Mouse (Mus musculus) forebrain, embryonic 15.5 days (tissue): ENCODE data around the gene Polg. TPM values are rescaled to one million over a fixed set of nuclear protein-coding genes. Genes with fewer than 3 reads are reported as not detected.

Source experiments
- ATAC-seq: fragments of 200-750 bp; cut with Nextera tagmentation; replicated peaks from 2 replicates; pipeline ENCODE4 v1.8.0; 2017; ENCODE audit warnings: mild to moderate bottlenecking, moderate TSS enrichment, moderate library complexity
- H3K27ac ChIP-seq: fragments of 300-500 bp; sonication (generic); replicated peaks from 2 replicates; pipeline ENCODE4 v1.5.1; 2015; ENCODE audit warnings: mild to moderate bottlenecking, inconsistent platforms
- H3K27me3 ChIP-seq: fragments of 300-500 bp; sonication (generic); 2 replicates; pipeline ENCODE4 v1.6.1; 2015; ENCODE audit warnings: inconsistent platforms
- H3K36me3 ChIP-seq: fragments of 300-500 bp; sonication (generic); 2 replicates; pipeline ENCODE4 v1.6.1; 2015; ENCODE audit warnings: mild to moderate bottlenecking, inconsistent platforms
- H3K4me1 ChIP-seq: fragments of 300-500 bp; sonication (generic); 2 replicates; pipeline ENCODE4 v1.6.1; 2015; ENCODE audit warnings: inconsistent platforms
- H3K4me2 ChIP-seq: fragments of 300-500 bp; sonication (generic); replicated peaks from 2 replicates; pipeline ENCODE4 v1.6.1; 2015; ENCODE audit warnings: mild to moderate bottlenecking, inconsistent platforms
- H3K4me3 ChIP-seq: fragments of 300-500 bp; sonication (generic); 2 replicates; pipeline ENCODE4 v1.5.1; 2015; ENCODE audit warnings: mild to moderate bottlenecking, inconsistent platforms
- H3K9ac ChIP-seq: fragments of 300-500 bp; sonication (generic); replicated peaks from 2 replicates; pipeline ENCODE4 v1.6.1; 2015; ENCODE audit warnings: mild to moderate bottlenecking, inconsistent platforms
- H3K9me3 ChIP-seq: fragments of 300-500 bp; sonication (generic); 2 replicates; pipeline ENCODE4 v1.6.1; 2016; ENCODE audit warnings: inconsistent platforms
- WGBS: fragments of 180-500 bp; shearing (Covaris S2); methylation state at CpG from one replicate; pipeline ENCODE4 v1.1.7; 2015; ENCODE audit warnings: mixed read lengths; 5-methylcytosine and 5-hydroxymethylcytosine counted together
- polyA plus RNA-seq: library from polyadenylated mRNA; unstranded; fragments of >200 nt; fragmentation: Nextera tagmentation; extraction: Ambion mirVana; gene quantifications from 2 replicates; pipeline ENCODE4 v1.2.1, GENCODE M21; 2015

The Polg gene
- polyA plus RNA-seq, 1 experiment from 2014 or later = 35.8 TPM

DNA sequence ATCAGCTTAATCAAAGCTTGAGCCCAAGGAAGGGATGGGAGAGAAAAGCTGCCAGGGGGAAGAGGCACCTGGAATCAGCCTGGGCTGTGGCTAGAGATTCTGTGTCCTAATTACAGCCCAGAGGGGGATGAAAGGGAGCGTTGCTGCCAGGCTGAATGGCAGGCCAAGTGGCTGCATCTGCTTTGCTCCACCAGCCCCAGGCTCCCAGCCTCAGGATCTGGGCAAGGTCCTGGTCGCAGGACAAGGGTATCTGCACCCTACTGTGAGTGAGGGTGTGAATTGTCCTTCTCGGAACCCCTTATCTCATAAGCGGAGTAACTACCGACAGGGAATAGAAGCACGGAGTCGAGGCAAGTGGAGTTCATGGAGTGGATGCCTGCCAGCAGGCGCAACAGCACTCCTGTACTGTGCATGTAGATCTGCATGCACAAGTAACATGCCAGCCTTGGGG, 35.4 kb upstream of the Polg start:
- WGBS = 2% methylated on average over 8 of the region's 8 CpGs
- Histone ChIP-seq H3K27me3 (no peaks in the 10 kb centered on the region), H3K4me1 (peaks cover 37% of the 10 kb centered on the region), H3K27ac (peak overlapping the region; percentile 98), H3K9me3 (no peaks in the 10 kb centered on the region), H3K4me3 (peak overlapping the region; percentile 85), H3K9ac (peak overlapping the region; percentile 100), H3K4me2 (peak overlapping the region; percentile 92), H3K36me3 (no peaks in the 10 kb centered on the region)
- ATAC-seq = peak; percentile 7; the same call in 1 of the 2 replicates

- Histone ChIP-seq H3K27ac (peak overlapping the region; percentile 98), H3K36me3 (no peaks in the 10 kb centered on the region), H3K4me2 (peak overlapping the region; percentile 92), H3K9ac (peak overlapping the region; percentile 100), H3K4me1 (peaks cover 40% of the 10 kb centered on the region), H3K9me3 (no peaks in the 10 kb centered on the region), H3K27me3 (no peaks in the 10 kb centered on the region), H3K4me3 (peak overlapping the region; percentile 85)
- under 1% methylated on average over 3 of the region's 3 CpGs for WGBS
- ATAC-seq = no peak
These were observed 34.6 kb upstream of the Polg start for GRCm38 (mm10) chr7:79500681-79501306.

DNA sequence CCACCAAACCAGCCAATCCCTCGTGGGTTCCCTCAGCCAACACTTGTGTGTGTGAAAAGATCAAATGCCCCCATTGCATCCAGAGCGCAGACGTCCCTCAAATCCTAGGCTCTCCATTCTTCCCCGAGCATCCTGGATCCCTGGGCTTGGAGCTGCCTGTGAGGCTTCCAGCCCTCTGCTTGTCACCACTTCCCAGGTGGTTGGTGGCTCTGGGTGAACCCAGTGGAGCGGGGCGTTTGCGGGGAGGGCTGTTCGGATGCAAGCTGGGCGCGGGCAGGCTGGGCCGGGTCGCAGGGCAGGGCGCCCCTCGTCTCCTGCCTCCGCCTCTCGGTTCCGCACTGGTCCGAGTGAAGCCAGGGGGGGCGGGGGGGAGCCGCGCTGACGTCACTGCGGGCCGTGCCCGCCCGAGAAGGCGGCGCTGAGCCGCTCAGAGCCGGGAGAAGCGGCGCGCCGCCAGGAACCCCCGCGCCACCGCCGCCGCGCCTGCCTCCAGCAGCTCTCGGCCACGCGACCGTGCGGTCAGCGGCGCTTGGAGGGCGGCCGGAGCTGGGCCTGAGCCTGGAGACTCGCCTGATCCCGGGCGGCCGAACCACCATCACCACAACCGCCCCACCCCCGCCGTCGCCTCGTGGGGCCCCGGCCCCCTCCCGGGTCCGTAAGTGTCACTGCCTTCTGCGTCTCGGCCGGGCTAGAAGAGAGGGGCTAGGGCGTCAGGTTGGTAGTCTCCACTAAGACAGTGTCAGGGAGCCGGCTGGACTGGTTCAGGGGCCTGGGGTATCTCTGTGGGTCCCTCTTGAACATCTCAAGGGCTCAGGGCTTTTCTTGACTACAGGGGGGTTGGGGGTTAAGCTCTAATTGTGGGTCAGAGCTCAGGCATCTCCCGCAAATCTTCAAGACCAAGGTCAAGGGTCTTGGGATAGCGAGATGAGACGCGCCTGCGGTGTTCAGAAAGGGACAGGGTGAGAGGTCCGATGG, 33.7 kb upstream of the Polg start:
- Histone ChIP-seq H3K36me3 (no peaks in the 10 kb centered on the region), H3K27me3 (no peaks in the 10 kb centered on the region), H3K27ac (peak overlapping the region; percentile 98), H3K4me1 (peaks cover 43% of the 10 kb centered on the region), H3K9ac (peak overlapping the region; percentile 100), H3K9me3 (no peaks in the 10 kb centered on the region), H3K4me2 (peak overlapping the region; percentile 92), H3K4me3 (peak overlapping the region; percentile 85)
- peak; percentile 68 for ATAC-seq
- under 1% methylated on average over 72 of the region's 72 CpGs for WGBS

- under 1% methylated on average over 35 of the region's 35 CpGs for WGBS
- Histone ChIP-seq H3K9me3 (no peaks in the 10 kb centered on the region), H3K9ac (peak overlapping the region; percentile 100), H3K27ac (peak overlapping the region; percentile 98), H3K4me1 (peaks cover 45% of the 10 kb centered on the region), H3K4me2 (peak overlapping the region; percentile 92), H3K27me3 (no peaks in the 10 kb centered on the region), H3K36me3 (no peaks in the 10 kb centered on the region), H3K4me3 (peak overlapping the region; percentile 85)
- ATAC-seq = no peak
These were observed 32.9 kb upstream of the Polg start for GRCm38 (mm10) chr7:79498965-79499595.

- Histone ChIP-seq H3K4me3 (peak overlapping the region; percentile 85), H3K4me2 (peak overlapping the region; percentile 92), H3K4me1 (peaks cover 42% of the 10 kb centered on the region), H3K27ac (peak overlapping the region; percentile 98), H3K9me3 (no peaks in the 10 kb centered on the region), H3K36me3 (no peaks in the 10 kb centered on the region), H3K27me3 (no peaks in the 10 kb centered on the region), H3K9ac (peak overlapping the region; percentile 100)
- WGBS = 3% methylated on average over 6 of the region's 6 CpGs
- ATAC-seq = no peak
These were observed 32.2 kb upstream of the Polg start for GRCm38 (mm10) chr7:79498356-79498755.

DNA sequence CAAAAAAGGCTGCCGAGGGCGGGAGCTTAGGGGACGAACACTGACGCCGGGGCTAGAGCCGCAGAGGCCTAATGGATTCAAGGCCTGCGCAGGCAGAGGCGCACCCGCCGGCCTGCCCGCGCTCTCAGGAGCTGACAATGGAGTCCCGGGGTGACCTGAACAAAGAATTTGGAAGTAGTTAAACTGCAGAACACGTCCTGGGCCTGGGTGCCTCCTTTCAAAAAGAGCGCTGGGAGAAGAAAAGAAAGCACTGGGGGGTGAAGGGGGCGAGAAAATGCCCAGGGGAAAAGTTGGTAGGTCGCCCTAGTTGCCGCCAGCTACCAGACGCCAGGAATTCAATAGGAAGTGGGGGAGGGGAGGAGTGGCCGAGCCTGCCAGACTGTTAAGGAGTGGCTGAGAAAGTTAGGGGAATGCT, 31.5 kb upstream of the Polg start:
- WGBS = 3% methylated on average over 20 of the region's 20 CpGs
- Histone ChIP-seq H3K9me3 (no peaks in the 10 kb centered on the region), H3K4me2 (peak overlapping the region; percentile 92), H3K27me3 (no peaks in the 10 kb centered on the region), H3K4me3 (peak overlapping the region; percentile 85), H3K9ac (peak overlapping the region; percentile 100), H3K36me3 (no peaks in the 10 kb centered on the region), H3K4me1 (peaks cover 35% of the 10 kb centered on the region), H3K27ac (peak overlapping the region; percentile 98)
- ATAC-seq = peak; percentile 18; the same call in 1 of the 2 replicates

DNA sequence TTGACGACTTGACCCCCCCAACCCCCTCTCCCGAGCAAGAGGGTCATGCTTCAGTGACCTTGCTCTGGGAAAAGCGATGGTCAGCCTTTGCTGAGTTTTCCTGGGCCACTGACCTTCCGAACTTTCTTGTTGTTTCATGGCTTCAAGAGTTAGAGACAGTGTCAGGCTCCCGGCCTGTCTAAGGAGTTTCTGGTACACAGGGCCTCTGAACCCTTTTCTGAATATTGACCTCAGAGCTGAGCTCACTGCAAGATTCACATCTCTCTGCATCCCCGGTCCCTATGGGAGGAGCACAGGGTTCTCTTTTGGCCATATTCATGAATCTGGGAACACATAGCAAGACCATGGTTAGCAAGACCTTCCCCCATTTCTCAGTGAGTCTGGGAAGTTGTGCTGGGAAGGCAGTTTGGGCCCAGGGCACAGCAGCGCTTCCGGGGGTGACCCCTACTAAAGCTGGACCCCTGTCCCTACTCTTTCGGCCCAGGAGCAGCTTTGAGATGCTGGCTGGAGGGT, 30.7 kb upstream of the Polg start:
- H3K4me3 ChIP-seq = peak overlapping the region; percentile 85
- peak overlapping the region; percentile 100 for H3K9ac ChIP-seq
- 6% methylated on average over 9 of the region's 9 CpGs for WGBS
- no peaks in the 10 kb centered on the region for H3K36me3 ChIP-seq
- H3K4me1 ChIP-seq = peaks cover 30% of the 10 kb centered on the region
- ATAC-seq = no peak
- no peaks in the 10 kb centered on the region for H3K9me3 ChIP-seq
- no peaks in the 10 kb centered on the region for H3K27me3 ChIP-seq
- H3K27ac ChIP-seq = peak overlapping the region; percentile 98
- peak overlapping the region; percentile 92 for H3K4me2 ChIP-seq

- Histone ChIP-seq H3K27ac (peak overlapping the region; percentile 98), H3K4me3 (peak overlapping the region; percentile 38), H3K9me3 (no peaks in the 10 kb centered on the region), H3K4me2 (peak overlapping the region; percentile 92), H3K9ac (peak overlapping the region; percentile 100), H3K36me3 (no peaks in the 10 kb centered on the region), H3K4me1 (peaks cover 30% of the 10 kb centered on the region), H3K27me3 (no peaks in the 10 kb centered on the region)
- peak; percentile 66 for ATAC-seq
- 1% methylated on average over 38 of the region's 38 CpGs for WGBS
These were observed 30.0 kb upstream of the Polg start for GRCm38 (mm10) chr7:79495988-79496815.

GRCm38 (mm10) chr7:79493915-79494314, 27.8 kb upstream of the Polg start:
- Histone ChIP-seq H3K9me3 (no peaks in the 10 kb centered on the region), H3K27ac (no peak overlapping the region), H3K4me1 (peaks cover 30% of the 10 kb centered on the region), H3K27me3 (no peaks in the 10 kb centered on the region), H3K36me3 (no peaks in the 10 kb centered on the region), H3K4me2 (no peak overlapping the region), H3K4me3 (no peak overlapping the region), H3K9ac (no peak overlapping the region)
- WGBS = 7% methylated on average over 8 of the region's 8 CpGs
- ATAC-seq = no peak

- Histone ChIP-seq H3K9ac (no peak overlapping the region), H3K36me3 (no peaks in the 10 kb centered on the region), H3K27ac (no peak overlapping the region), H3K4me2 (no peak overlapping the region), H3K27me3 (no peaks in the 10 kb centered on the region), H3K4me1 (no peaks in the 10 kb centered on the region), H3K4me3 (no peak overlapping the region), H3K9me3 (no peaks in the 10 kb centered on the region)
- ATAC-seq = no peak
- 63% methylated on average over 10 of the region's 10 CpGs for WGBS
These were observed 20.4 kb upstream of the Polg start for GRCm38 (mm10) chr7:79486528-79486927.

DNA sequence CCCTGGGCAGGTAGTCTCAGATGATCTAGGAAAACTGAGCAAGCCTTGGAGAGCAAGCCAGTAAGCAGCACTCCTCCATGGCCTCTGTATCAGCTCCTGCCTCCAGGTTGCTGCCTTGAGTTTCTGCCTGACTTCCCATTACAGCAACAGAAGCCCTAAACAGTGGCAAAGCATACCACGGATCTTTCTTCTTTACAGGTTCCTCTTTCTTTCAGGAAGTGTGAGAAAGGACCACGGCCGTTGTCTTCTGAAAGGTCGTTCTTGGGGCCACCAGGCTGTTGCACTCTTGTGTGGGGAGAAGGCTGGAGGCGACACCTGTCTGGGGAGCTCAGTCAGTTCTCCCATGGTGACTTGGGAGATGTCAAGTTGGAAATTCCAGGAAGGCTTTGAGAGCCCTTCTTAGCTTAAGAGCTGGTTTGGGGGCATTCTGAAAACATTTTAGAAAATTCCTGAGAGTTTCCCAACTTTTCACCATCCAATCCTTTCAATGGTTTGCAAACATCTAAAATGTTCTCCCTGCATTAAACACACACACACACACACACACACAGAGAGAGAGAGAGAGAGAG, 8.8 kb upstream of the Polg start:
- Histone ChIP-seq H3K4me1 (no peaks in the 10 kb centered on the region), H3K4me3 (no peak overlapping the region), H3K36me3 (no peaks in the 10 kb centered on the region), H3K27me3 (no peaks in the 10 kb centered on the region), H3K4me2 (no peak overlapping the region), H3K27ac (no peak overlapping the region), H3K9ac (no peak overlapping the region), H3K9me3 (no peaks in the 10 kb centered on the region)
- ATAC-seq = no peak
- 83% methylated on average over 5 of the region's 5 CpGs for WGBS
